Mouse (Mus musculus): ENCODE results near the gene Fbxl12. TPM values are rescaled to one million over a fixed set of nuclear protein-coding genes. Genes with fewer than 3 reads are reported as not detected.

Fbxl12 gene
- 6.4 and 7.5 TPM in 2 replicates for polyA plus RNA-seq (2021; fragmentation: Nextera tagmentation)
- long read RNA-seq, experiment 1, transcript Fbxl12-204 (4 exons, 761 nt) = minor isoform, 5 of 15 reads
- long read RNA-seq, experiment 1, transcript Fbxl12-201 (3 exons, 2,056 nt) = major isoform, 6 of 15 reads
- long read RNA-seq, experiment 1, partial matches to known transcripts = 0 of 15 reads
- long read RNA-seq, experiment 1, other reads (novel, unspliced or antisense) = 2 of 15 reads
- long read RNA-seq, experiment 2, transcript Fbxl12-201 (3 exons, 2,056 nt) = major isoform, 20 of 36 reads
- long read RNA-seq, experiment 2, partial matches to known transcripts = 0 of 36 reads
- long read RNA-seq, experiment 2, other reads (novel, unspliced or antisense) = 9 of 36 reads

DNA sequence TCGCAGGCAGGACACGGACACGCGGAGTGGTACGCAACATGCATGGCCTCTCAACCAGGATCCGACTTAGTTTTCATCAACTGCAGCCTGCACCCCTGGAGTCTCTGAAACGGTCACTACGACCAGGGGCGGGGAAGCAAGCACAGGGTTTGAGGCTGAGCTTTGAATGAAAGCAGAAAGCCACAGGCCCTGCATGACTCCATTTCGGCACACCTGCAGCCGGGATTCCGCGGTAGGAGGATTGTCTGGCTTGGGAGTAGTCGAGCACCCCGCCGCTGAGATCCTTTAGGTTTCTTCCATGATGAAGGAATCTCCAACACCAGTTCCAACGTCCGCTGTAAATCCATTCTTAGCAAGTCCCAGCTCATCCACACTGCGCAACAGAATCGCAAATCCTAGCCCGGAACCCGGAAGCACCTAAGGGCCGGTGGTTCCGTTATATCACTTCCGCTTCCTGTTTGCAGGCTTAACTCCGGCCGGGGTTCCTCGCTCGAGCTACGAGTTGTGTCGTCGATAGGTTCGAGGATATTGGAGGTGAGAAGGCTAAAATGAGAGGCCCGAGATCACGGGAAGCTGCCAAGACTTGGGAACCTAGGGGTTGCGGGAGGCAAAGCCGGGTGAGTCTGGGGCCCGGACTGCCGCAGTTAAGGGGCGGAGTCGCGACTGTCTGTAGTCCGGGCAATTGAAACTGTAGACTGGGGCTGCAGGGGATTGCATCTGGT, at the start of gene Fbxl12:
Fbxl12 (minus strand) TSS at position 408 of the 722 bp plus-strand sequence.

DNA sequence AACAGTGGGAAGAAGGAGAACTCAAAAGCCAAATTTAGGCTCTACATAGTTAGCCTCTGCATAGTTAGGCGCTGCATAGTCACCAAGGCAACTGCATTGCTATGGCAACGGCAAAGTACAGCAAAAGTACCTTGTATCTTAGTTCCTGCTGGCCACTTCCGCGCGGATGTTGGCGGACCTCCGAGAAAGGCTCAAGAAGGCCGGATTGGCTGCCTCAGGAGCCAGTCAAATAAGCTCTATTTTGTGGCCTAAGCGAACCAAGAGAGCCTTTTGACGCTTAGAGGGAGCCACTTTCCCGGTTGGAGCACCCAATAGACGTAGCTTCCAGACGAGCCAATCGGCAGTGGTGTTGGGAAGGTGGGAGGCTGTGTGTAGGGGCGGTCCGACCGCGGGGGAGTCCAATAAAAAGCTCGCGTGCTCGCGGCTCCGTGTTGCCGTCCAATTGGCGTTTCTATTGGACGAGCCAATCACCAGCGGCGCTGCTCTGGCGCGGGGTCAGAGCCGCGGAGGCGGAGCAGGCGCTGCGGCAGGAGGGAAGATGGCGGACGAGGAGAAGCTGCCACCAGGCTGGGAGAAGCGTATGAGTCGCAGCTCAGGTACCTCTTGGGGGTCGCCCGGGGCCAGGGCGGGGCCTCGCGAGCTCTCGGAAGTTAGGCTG, 7.2 kb upstream of the Fbxl12 start, which contains the start of gene Pin1:
Pin1 (plus strand) TSS at position 494 of the 658 bp plus-strand sequence.

DNA sequence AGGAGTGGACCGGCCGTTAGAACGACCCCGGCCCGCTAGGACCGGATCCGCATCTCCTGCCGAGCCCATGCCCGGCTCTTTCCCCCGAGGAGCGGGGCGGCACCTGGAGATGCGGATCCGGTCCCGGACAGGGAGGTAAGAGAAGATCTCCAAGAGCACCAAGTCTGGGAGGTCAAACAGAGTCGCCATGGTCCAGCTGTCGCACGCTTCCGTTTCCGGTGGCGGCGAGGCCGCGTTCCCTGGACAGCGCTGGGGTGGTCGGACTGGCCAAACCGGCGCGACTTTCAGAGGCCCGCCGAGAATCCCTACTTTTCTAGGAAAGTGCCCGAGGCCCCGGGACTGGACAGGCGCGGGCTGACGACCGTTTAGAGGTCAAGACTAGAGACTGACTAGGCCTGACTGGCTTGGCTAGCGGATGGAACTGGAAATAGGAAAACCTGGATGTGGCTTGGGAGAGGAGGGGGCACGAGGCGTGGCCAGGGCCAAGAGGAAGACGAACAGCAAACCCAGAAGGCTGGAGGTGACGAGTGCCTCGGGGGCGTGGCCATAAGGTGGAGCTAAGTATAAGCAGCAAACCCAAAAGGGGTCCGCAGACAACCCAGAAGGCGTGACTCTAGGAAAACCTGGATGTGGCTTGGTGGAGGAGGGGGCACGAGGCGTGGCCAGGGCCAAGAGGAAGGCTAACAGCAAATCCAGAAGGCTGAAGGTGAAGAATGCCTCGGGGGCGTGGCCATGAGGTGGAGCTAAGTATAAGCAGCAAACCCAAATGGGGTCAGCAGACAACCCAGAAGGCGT, 2.3 kb downstream of the Fbxl12 start, which contains the start of gene Ubl5:
Ubl5 (plus strand) TSS at position 778 of the 795 bp plus-strand sequence.

DNA sequence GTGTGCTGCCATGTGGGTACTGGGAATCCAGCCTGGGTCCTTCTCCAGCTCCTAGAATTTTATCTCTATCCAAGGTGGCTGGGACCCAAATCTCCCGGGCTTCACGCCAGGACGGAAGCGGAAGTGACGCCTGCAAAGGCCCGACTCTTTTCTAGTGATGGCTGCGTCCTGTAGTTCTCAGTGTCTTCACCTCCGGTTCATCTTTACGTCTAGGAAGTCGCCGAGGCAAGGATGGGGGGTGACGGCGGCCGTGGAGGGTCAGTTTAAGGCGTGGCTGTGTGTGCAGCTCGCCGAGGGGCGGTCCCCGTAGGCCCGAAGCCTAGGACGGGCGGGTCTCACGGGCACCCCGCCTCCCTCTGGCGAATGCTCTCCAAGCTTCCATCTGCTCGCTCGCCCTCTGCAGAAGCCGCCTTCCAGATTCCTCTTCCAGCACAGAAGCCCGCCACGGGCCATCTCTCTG, 63.4 kb downstream of the Fbxl12 start, which contains the start of gene Zfp846:
Zfp846 (plus strand) TSS at position 117 of the 460 bp plus-strand sequence.

Other genes with a start within 250 kb of the Fbxl12 start
- 9.9 and 10.3 TPM in 2 replicates for gene Zfp26, start 184.6 kb downstream of the Fbxl12 start, polyA plus RNA-seq (2021; fragmentation: Nextera tagmentation)
- gene Zfp426, start 152.0 kb downstream of the Fbxl12 start, polyA plus RNA-seq (2021; fragmentation: Nextera tagmentation) = 10.7 and 11.8 TPM in 2 replicates
- 25.5 and 30.0 TPM in 2 replicates for gene Zfp266, start 123.3 kb downstream of the Fbxl12 start, polyA plus RNA-seq (2021; fragmentation: Nextera tagmentation)
- 17.8 and 18.2 TPM in 2 replicates for gene Zfp846, start 63.5 kb downstream of the Fbxl12 start, polyA plus RNA-seq (2021; fragmentation: Nextera tagmentation)
- gene Ubl5, start 1.9 kb downstream of the Fbxl12 start, polyA plus RNA-seq (2021; fragmentation: Nextera tagmentation) = 854 and 942 TPM in 2 replicates
- gene Pin1, start 7.3 kb upstream of the Fbxl12 start, polyA plus RNA-seq (2021; fragmentation: Nextera tagmentation) = 57.9 and 58.1 TPM in 2 replicates
- gene Olfm2, start 101.6 kb upstream of the Fbxl12 start, polyA plus RNA-seq (2021; fragmentation: Nextera tagmentation) = 20.0 and 30.7 TPM in 2 replicates
- gene Col5a3, start 170.3 kb upstream of the Fbxl12 start, polyA plus RNA-seq (2021; fragmentation: Nextera tagmentation) = 0.05 TPM in 1 of 2 replicates, not detected in the other
- gene Rdh8, start 173.7 kb upstream of the Fbxl12 start, polyA plus RNA-seq (2021; fragmentation: Nextera tagmentation) = not detected in 2 replicates
- 29.3 and 32.9 TPM in 2 replicates for gene A230050P20Rik, start 223.9 kb upstream of the Fbxl12 start, polyA plus RNA-seq (2021; fragmentation: Nextera tagmentation)
- 20.1 and 21.8 TPM in 2 replicates for gene Angptl6, start 235.0 kb upstream of the Fbxl12 start, polyA plus RNA-seq (2021; fragmentation: Nextera tagmentation)
- 13.0 and 17.4 TPM in 2 replicates for gene Ppan, start 243.4 kb upstream of the Fbxl12 start, polyA plus RNA-seq (2021; fragmentation: Nextera tagmentation)